Mouse (Mus musculus) small intestine, adult 2 months (tissue): ENCODE data around the gene 2010111I01Rik. TPM values are rescaled to one million over a fixed set of nuclear protein-coding genes. Genes with fewer than 3 reads are reported as not detected.

Experiments
- H3K27ac ChIP-seq: fragments of 200-500 bp; 2 replicates; pipeline ENCODE4 v1.5.1; 2012; ENCODE audit warnings: low read depth, low read length, control low read depth, inconsistent platforms; ENCODE audit not compliant: insufficient read depth
- H3K27me3 ChIP-seq: fragments of 200-500 bp; 2 replicates; pipeline ENCODE4 v1.6.1; 2012; ENCODE audit warnings: mild to moderate bottlenecking, moderate library complexity, low read length, inconsistent platforms; ENCODE audit not compliant: control insufficient read depth, insufficient read depth
- H3K36me3 ChIP-seq: fragments of 200-500 bp; 2 replicates; pipeline ENCODE4 v1.6.1; 2012; ENCODE audit warnings: mild to moderate bottlenecking, low read length, control low read depth, inconsistent platforms; ENCODE audit not compliant: control insufficient read depth, insufficient read depth
- H3K4me1 ChIP-seq: fragments of 200-500 bp; 2 replicates; pipeline ENCODE4 v1.6.1; 2012; ENCODE audit warnings: low read length, inconsistent platforms, mixed read lengths; ENCODE audit not compliant: control insufficient read depth, insufficient read depth, insufficient read length
- H3K4me3 ChIP-seq: fragments of 200-500 bp; 2 replicates; pipeline ENCODE4 v1.5.1; 2012; ENCODE audit warnings: low read depth, mild to moderate bottlenecking, control low read depth, inconsistent platforms, low read length, moderate library complexity
- CTCF ChIP-seq: fragments of 200-500 bp; IDR thresholded peaks from 2 replicates; pipeline ENCODE4 v1.5.1; 2012; ENCODE audit warnings: low read depth, mild to moderate bottlenecking, control low read depth, inconsistent platforms, low read length, moderate library complexity, mixed read lengths; ENCODE audit not compliant: insufficient replicate concordance, insufficient read length; ENCODE audit errors: extremely low read depth
- POLR2A ChIP-seq: fragments of 200-500 bp; IDR thresholded peaks from 2 replicates; pipeline ENCODE4 v1.6.1; 2012; ENCODE audit warnings: low read depth, mild to moderate bottlenecking, control low read depth, inconsistent platforms, low read length, moderate library complexity
- WGBS: fragments of 180-500 bp; shearing (Covaris S2); methylation state at CpG from one replicate; pipeline ENCODE4 v1.1.7; 2018; 5-methylcytosine and 5-hydroxymethylcytosine counted together
- polyA plus RNA-seq: library from polyadenylated mRNA; depleted of rRNA; stranded (reverse); fragments of >200 nt; gene quantifications from 2 replicates; pipeline ENCODE4 v1.2.3, GENCODE M21; 2012

The 2010111I01Rik gene
- polyA plus RNA-seq, 1 experiment: 48.4 TPM

- Histone ChIP-seq H3K4me1 (no peaks in the 10 kb centered on the region), H3K27me3 (no peaks in the 10 kb centered on the region), H3K4me3 (no peak overlapping the region), H3K27ac (no peak overlapping the region), H3K36me3 (no peaks in the 10 kb centered on the region; the same call in 1 of the 2 replicates)
- 75% methylated on average over 4 of the region's 4 CpGs for WGBS
- no peak for TF ChIP-seq CTCF
- TF ChIP-seq POLR2A: no peak
Observed at GRCm38 (mm10) chr13:63176131-63176530, 211.4 kb downstream of the 2010111I01Rik start.

- TF ChIP-seq CTCF (no peak), POLR2A (no peak)
- 89% methylated on average over 4 of the region's 4 CpGs for WGBS
- Histone ChIP-seq H3K4me3 (no peak overlapping the region), H3K36me3 (no peaks in the 10 kb centered on the region; the same call in 1 of the 2 replicates), H3K4me1 (no peaks in the 10 kb centered on the region), H3K27ac (no peak overlapping the region), H3K27me3 (no peaks in the 10 kb centered on the region)
Observed at GRCm38 (mm10) chr13:63177232-63177631, 212.5 kb downstream of the 2010111I01Rik start.

GRCm38 (mm10) chr13:63180641-63181235 lies 216.0 kb downstream of the 2010111I01Rik start:
- no peak for TF ChIP-seq CTCF
- TF ChIP-seq POLR2A: no peak
- Histone ChIP-seq H3K27me3 (no peaks in the 10 kb centered on the region), H3K36me3 (no peaks in the 10 kb centered on the region), H3K27ac (no peak overlapping the region), H3K4me3 (no peak overlapping the region), H3K4me1 (no peaks in the 10 kb centered on the region)
- WGBS: 89% methylated on average over 4 of the region's 4 CpGs

DNA sequence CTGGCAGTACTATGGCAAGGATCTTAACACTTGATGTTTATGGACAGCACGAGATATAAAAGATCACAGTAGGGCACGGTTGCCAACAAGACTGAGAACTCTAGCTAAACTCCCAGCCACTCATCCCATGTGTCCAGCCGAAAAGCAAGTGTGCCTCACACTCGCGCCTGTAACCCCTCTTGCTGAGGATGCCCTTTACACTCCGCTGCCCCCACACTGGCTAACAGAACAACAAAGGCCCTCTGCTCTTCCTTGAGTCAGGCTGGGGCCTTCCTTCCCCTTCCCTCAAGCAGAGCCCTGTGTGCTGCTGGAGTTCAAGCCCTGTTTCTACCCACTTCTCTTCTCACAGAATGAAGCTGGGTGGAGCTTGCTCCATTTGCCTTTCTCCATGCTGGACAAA lies 220.3 kb downstream of the 2010111I01Rik start:
- H3K27ac ChIP-seq: no peak overlapping the region
- no peaks in the 10 kb centered on the region for H3K27me3 ChIP-seq
- H3K4me3 ChIP-seq: no peak overlapping the region
- TF ChIP-seq CTCF (no peak), POLR2A (no peak)
- peaks cover 6% of the 10 kb centered on the region; the same call in 1 of the 2 replicates for H3K4me1 ChIP-seq
- no peaks in the 10 kb centered on the region for H3K36me3 ChIP-seq
- 88% methylated on average over 6 of the region's 6 CpGs for WGBS

DNA sequence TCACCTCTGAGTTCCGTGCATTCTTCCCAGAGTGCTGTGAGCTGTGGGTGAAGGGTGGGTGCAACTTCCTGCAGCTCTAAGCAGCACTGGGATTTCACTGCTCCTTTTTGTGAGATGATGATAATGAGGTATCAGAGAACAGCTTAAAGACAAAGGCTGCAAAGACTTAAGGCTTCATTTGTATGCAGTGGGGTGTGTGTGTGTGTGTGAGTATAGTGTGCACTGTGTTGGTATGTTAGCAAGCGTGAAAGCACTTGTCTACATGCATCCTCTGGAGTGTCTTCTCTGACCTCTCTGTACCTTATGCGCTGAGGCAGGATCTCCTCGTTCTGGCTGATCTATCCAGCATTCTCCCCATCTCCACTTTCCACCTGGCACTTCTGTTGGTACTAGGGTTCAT lies 221.5 kb downstream of the 2010111I01Rik start:
- TF ChIP-seq POLR2A (no peak), CTCF (no peak)
- 87% methylated on average over 4 of the region's 4 CpGs for WGBS
- no peak overlapping the region for H3K4me3 ChIP-seq
- no peaks in the 10 kb centered on the region for H3K27me3 ChIP-seq
- no peaks in the 10 kb centered on the region; the same call in 1 of the 2 replicates for H3K36me3 ChIP-seq
- peaks cover 6% of the 10 kb centered on the region; the same call in 1 of the 2 replicates for H3K4me1 ChIP-seq
- H3K27ac ChIP-seq: no peak overlapping the region

GRCm38 (mm10) chr13:63186642-63187041 lies 221.9 kb downstream of the 2010111I01Rik start:
- H3K36me3 ChIP-seq: peaks cover 1% of the 10 kb centered on the region; the same call in 1 of the 2 replicates
- no peaks in the 10 kb centered on the region for H3K27me3 ChIP-seq
- no peak overlapping the region for H3K4me3 ChIP-seq
- WGBS: 97% methylated on average over 1 of the region's 1 CpGs
- no peak overlapping the region for H3K27ac ChIP-seq
- peaks cover 6% of the 10 kb centered on the region; the same call in 1 of the 2 replicates for H3K4me1 ChIP-seq
- TF ChIP-seq POLR2A: no peak
- no peak for TF ChIP-seq CTCF

- H3K4me1 ChIP-seq: peaks cover 6% of the 10 kb centered on the region; the same call in 1 of the 2 replicates
- no peaks in the 10 kb centered on the region for H3K27me3 ChIP-seq
- H3K4me3 ChIP-seq: no peak overlapping the region
- no peak overlapping the region for H3K27ac ChIP-seq
- peaks cover 1% of the 10 kb centered on the region; the same call in 1 of the 2 replicates for H3K36me3 ChIP-seq
- 71% methylated on average over 13 of the region's 13 CpGs for WGBS
- no peak for TF ChIP-seq CTCF
- no peak for TF ChIP-seq POLR2A
Observed at GRCm38 (mm10) chr13:63187145-63188143, 222.8 kb downstream of the 2010111I01Rik start.
